Mouse (Mus musculus) embryonic fibroblast, embryonic 13.5 days (primary cell): ENCODE measurements at regions not wholly inside any gene's neighbourhood (a gene's known extent, or its start where the extent isn't known, plus 50 kb on each side); places are given as distances from the start of the nearest gene placed in this dataset.
"Not testable (repeated sequence)": the region's sequence is repeated elsewhere in the genome, so short reads cannot be mapped to it uniquely, and the experiment has no call there.

ENCODE experiments used
- H3K27ac ChIP-seq: 2 replicates; pipeline ENCODE4 v1.5.1; 2012; ENCODE audit warnings: low read length, control low read depth, inconsistent platforms; ENCODE audit not compliant: insufficient read depth
- H3K4me1 ChIP-seq: 2 replicates; pipeline ENCODE4 v1.6.1; 2011; ENCODE audit warnings: low read length; ENCODE audit not compliant: control insufficient read depth, insufficient read depth
- H3K4me3 ChIP-seq: 2 replicates; pipeline ENCODE4 v1.5.1; 2011; ENCODE audit warnings: mild to moderate bottlenecking, control low read depth, low read length; ENCODE audit not compliant: insufficient read depth
- CTCF ChIP-seq: IDR thresholded peaks from 2 replicates; pipeline ENCODE4 v1.5.1; 2011; ENCODE audit warnings: mild to moderate bottlenecking, control low read depth, low read length, moderate library complexity, borderline replicate concordance; ENCODE audit not compliant: insufficient read depth
- POLR2A ChIP-seq: IDR thresholded peaks from 2 replicates; pipeline ENCODE4 v1.6.1; 2011; ENCODE audit warnings: low read depth, mild to moderate bottlenecking, control low read depth, low read length, moderate library complexity

DNA sequence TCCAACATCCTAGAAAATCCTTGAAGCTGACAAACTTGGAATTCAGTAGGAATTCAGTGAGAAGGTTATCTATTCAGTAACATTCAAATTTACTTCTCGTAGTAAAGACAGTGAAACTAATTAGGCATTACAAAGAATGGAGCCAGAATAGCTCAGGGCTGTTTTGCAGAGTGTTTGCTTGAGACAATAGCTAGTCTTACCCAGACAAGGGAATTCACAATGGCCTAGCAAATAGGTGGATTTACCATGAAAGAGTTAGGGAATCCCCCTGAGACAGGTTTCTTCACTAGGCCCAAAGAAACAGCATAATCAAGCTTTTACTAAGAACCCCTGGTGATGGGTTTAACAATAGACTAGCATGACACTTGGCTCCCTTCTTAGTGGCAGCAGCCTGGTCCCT is 699.2 kb upstream of the Dmd start:
- not testable (repeated sequence) for H3K4me3 ChIP-seq, H3K27ac ChIP-seq, H3K4me1 ChIP-seq

DNA sequence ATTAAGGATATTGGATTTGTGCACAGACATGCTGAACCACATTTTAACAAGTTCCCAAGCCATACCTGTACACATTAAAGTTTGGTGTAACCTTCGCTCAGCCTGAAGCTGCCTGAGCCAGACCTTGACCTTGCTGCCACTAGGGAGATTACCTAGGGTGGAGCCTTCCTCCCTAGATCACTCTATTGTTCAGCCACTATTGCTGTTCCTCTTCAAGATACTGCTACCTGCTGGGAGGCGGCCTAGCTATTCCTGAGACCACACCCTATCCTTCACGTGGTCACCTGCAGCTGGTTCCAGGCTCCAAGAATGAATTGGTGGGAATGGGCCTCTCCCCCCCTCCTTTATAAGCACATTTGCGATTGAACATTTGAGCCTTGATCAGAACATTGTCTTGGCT is 666.3 kb upstream of the Dmd start:
- H3K4me3 ChIP-seq, H3K4me1 ChIP-seq, H3K27ac ChIP-seq: not testable (repeated sequence)

- H3K27ac ChIP-seq: no peak overlapping the region
- no peaks in the 10 kb centered on the region for H3K4me1 ChIP-seq
- TF ChIP-seq POLR2A (no peak), CTCF (no peak)
- peak overlapping the region; percentile 21; the same call in 1 of the 2 replicates for H3K4me3 ChIP-seq
Measured at GRCm38 (mm10) chrX:82310764-82311492, 637.7 kb upstream of the Dmd start.
